8 mouse cellular contexts compared by ENCODE assay signal in genomic region chr9:108263690-108264190, GRCm38 (mm10). TPM values are rescaled to one million over a fixed set of nuclear protein-coding genes. Genes with fewer than 3 reads are reported as not detected.
DNase-seq lines count a peak whose midpoint lies in the region; ATAC-seq and TF ChIP-seq lines count a peak whose summit lies in the region.

Gene Dag1 (minus strand): TSS chr9:108263958.

- peak; percentile 96 for ATAC-seq in activated CD4-positive, CD25-positive, alpha-beta regulatory T cell, adult 4 months
- ATAC-seq in megakaryocyte progenitor cell, adult 5-6 weeks (replicated peaks; ENCODE audit: poor library complexity) = peak; percentile 93

- H3K27ac ChIP-seq in cortical plate, adult 2 months (ENCODE audit: insufficient read depth, low read length) = peak within 1 kb of the TSS; percentile 95

- H3K4me1 ChIP-seq in cortical plate, adult 2 months (ENCODE audit: control insufficient read depth, insufficient read depth, low read length) = peaks cover 9% of the 10 kb centered on the region; the same call in 1 of the 2 replicates

- TF ChIP-seq POLR2A in cortical plate, adult 2 months (IDR thresholded peaks at IDR 0.05; ENCODE audit: extremely low read depth, insufficient read depth, low read length) = peak; percentile 55; the same call in 1 of the 2 replicates

- peak within 1 kb of the TSS; percentile 93 for H3K4me3 ChIP-seq in cortical plate, adult 2 months (ENCODE audit: insufficient read depth, low read length)

- TF ChIP-seq CTCF in cortical plate, adult 2 months (IDR thresholded peaks at IDR 0.05; ENCODE audit: extremely low read depth, insufficient read depth, low read length) = no peak

- peak; percentile 100 for DNase-seq in gastrocnemius, postnatal 10 days
- DNase-seq in induced T-regulatory cell, adult 2 months (ENCODE audit: low read depth) = peak; percentile 95
- DNase-seq in left cerebral cortex, adult 9 months (ENCODE audit: low spot score in 2 of 2) = peak; percentile 94 to 97
- DNase-seq in right cerebral cortex, postnatal 14 days = peak; percentile 99
- peak; percentile 99 for DNase-seq in urinary bladder, postnatal 36 days (ENCODE audit: low spot score in 2 of 2)

RNA-seq across cellular contexts. Expression of gene Dag1, which starts in this region (rescaled TPM):
- 1 to 10 TPM; 2.1 to 3.3 TPM for polyA plus RNA-seq in activated CD4-positive, CD25-positive, alpha-beta regulatory T cell, adult 4 months (2017; shearing (Covaris generic))
- 31.2 and 33.5 TPM in 2 replicates for polyA plus RNA-seq in cortical plate, adult 2 months (2012; rRNA removed)
- total RNA-seq in gastrocnemius, postnatal 10 days (2021) = 100 to 1,000 TPM; 286 to 307 TPM
- total RNA-seq in megakaryocyte progenitor cell, adult 5-6 weeks (2015) = 16.1 and 16.5 TPM in 2 replicates
- total RNA-seq in megakaryocyte progenitor cell, adult 5-6 weeks (2017) = 3.8 and 4.7 TPM in 2 replicates

Comparison
In these comparisons a context has a peak if more than half of its experiments do, and no peak if none do; other contexts are left out.
1. Peak in every context shown above with its lines: DNase-seq, ATAC-seq, H3K4me3 ChIP-seq and H3K27ac ChIP-seq.
2. RNA of gene Dag1 (total RNA-seq): 286 to 307 TPM in gastrocnemius, postnatal 10 days; 3.8 to 16.5 TPM in megakaryocyte progenitor cell, adult 5-6 weeks; every median in the first group is over 10 times any median in the second.